In the genomic region with DNA sequence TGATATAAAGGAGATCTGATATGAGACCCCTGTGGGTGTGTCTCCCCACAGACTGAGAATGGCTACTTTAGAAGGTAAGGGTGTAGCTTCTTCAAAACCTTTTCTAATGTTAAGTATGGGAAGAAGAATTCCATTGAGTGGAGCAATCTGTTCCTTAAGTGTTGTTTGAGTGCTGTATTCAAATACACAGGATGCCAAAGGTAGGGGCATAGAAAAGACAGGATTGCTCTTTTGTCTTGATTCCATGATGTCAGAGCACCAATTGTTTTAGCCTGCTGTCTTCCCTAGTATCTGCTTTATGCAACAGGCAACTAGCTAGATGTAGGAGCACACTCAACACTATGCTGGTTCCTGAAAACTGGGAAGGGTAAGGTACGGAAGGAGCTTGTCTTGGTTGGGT, we compare ENCODE assay signal across 26 mouse cellular contexts. TPM values are rescaled to one million over a fixed set of nuclear protein-coding genes. Genes with fewer than 3 reads are reported as not detected.
"Had no signal": no experiment of that assay in that cellular context is flagged by ENCODE, and none has a peak within 500 bp of the region (broad histone marks: within the 10 kb centered on the region; RNA-seq: fewer than 3 reads in every experiment).

No protein-coding gene starts in this region.

- H3K4me1 ChIP-seq: neural tube, embryonic 13.5 days; neural tube, embryonic 15.5 days; stomach, embryonic 15.5 days had no signal

- H3K27ac ChIP-seq: liver, embryonic 14.5 days; midbrain, embryonic 13.5 days; neural tube, embryonic 13.5 days; neural tube, embryonic 15.5 days; stomach, embryonic 15.5 days; stomach, postnatal 0 days had no signal

- H3K27me3 ChIP-seq: megakaryocyte, embryonic 14.5 days; midbrain, embryonic 13.5 days; neural tube, embryonic 13.5 days; neural tube, embryonic 15.5 days; stomach, embryonic 15.5 days had no signal

- ATAC-seq: midbrain, embryonic 13.5 days; midbrain, embryonic 16.5 days had no signal

- H3K4me3 ChIP-seq: megakaryocyte, embryonic 14.5 days; midbrain, embryonic 13.5 days; myocyte; neural tube, embryonic 13.5 days; neural tube, embryonic 15.5 days; stomach, embryonic 15.5 days had no signal

- H3K9me3 ChIP-seq: megakaryocyte, embryonic 14.5 days; midbrain, embryonic 13.5 days; neural tube, embryonic 13.5 days; neural tube, embryonic 15.5 days; stomach, embryonic 15.5 days had no signal

- H3K9ac ChIP-seq: liver, embryonic 14.5 days; lung, embryonic 14.5 days; midbrain, embryonic 13.5 days; neural tube, embryonic 13.5 days; neural tube, embryonic 15.5 days; stomach, embryonic 15.5 days had no signal

- DNase-seq: lung, adult 18-20 months; lung, embryonic 14.5 days; lung, postnatal 10 days; lung, postnatal 4 days; retina, postnatal 1 day; right cerebral cortex, adult 18-20 months; right cerebral cortex, postnatal 25 days; right cerebral cortex, postnatal 4 days; spleen, adult 18-20 months; thymus, adult 2 months; thymus, postnatal 25 days; thymus, postnatal 4 days had no signal

- H3K4me2 ChIP-seq: lung, embryonic 14.5 days; midbrain, embryonic 11.5 days; midbrain, embryonic 13.5 days; neural tube, embryonic 13.5 days; neural tube, embryonic 15.5 days; stomach, embryonic 15.5 days had no signal

- H3K36me3 ChIP-seq: midbrain, embryonic 13.5 days; neural tube, embryonic 13.5 days; neural tube, embryonic 15.5 days; stomach, embryonic 15.5 days had no signal

RNA-seq across cellular contexts. Expression of gene Mgat4e, which starts 14.4 kb away (rescaled TPM):
- polyA plus RNA-seq: liver, embryonic 14.5 days; liver, embryonic 16.5 days; lung, embryonic 14.5 days; lung, embryonic 16.5 days; midbrain, embryonic 11.5 days; midbrain, embryonic 13.5 days; midbrain, embryonic 16.5 days; myocyte; neural tube, embryonic 11.5 days; neural tube, embryonic 13.5 days; neural tube, embryonic 15.5 days; small intestine, adult 2 months; stomach, embryonic 15.5 days; stomach, postnatal 0 days; thymus, adult 2 months had no signal
